In genomic region chr6:90436192-90436907, GRCm38 (mm10) we compare ENCODE assay signal across 33 mouse cellular contexts. TPM values are rescaled to one million over a fixed set of nuclear protein-coding genes. Genes with fewer than 3 reads are reported as not detected.
A peak's percentile ranks its signal among the peaks of the same experiment; 100 is the strongest.
DNase-seq lines count a peak whose midpoint lies in the region; ATAC-seq and TF ChIP-seq lines count a peak whose summit lies in the region.
"Had no signal": no experiment of that assay in that cellular context is flagged by ENCODE, and none has a peak within 500 bp of the region (broad histone marks: within the 10 kb centered on the region; RNA-seq: fewer than 3 reads in every experiment).

No protein-coding gene starts in this region.

- no peak overlapping the region for H3K4me3 ChIP-seq in lung, embryonic 14.5 days (ENCODE audit: low read depth, low read length)
- H3K4me3 ChIP-seq: embryonic facial prominence, embryonic 12.5 days; forebrain, embryonic 10.5 days; forebrain, embryonic 15.5 days; gastrocnemius, adult 2 months; heart, adult 2 months; heart, embryonic 12.5 days; limb, embryonic 10.5 days; limb, embryonic 15.5 days; midbrain, embryonic 10.5 days; midbrain, embryonic 15.5 days; neural tube, embryonic 15.5 days; stomach, embryonic 15.5 days had no signal

- no peaks in the 10 kb centered on the region for H3K9me3 ChIP-seq in lung, embryonic 14.5 days (ENCODE audit: low read depth, low read length)
- H3K9me3 ChIP-seq: embryonic facial prominence, embryonic 12.5 days; forebrain, embryonic 15.5 days; limb, embryonic 10.5 days; limb, embryonic 15.5 days; midbrain, embryonic 10.5 days; midbrain, embryonic 15.5 days; neural tube, embryonic 15.5 days; stomach, embryonic 15.5 days had no signal

- no peak overlapping the region for H3K4me2 ChIP-seq in lung, embryonic 14.5 days
- H3K4me2 ChIP-seq: embryonic facial prominence, embryonic 12.5 days; forebrain, embryonic 15.5 days; heart, embryonic 12.5 days; limb, embryonic 15.5 days; midbrain, embryonic 15.5 days; neural tube, embryonic 15.5 days; stomach, embryonic 15.5 days had no signal

- peak; percentile 82 for DNase-seq in heart, adult 11 months
- no peak for DNase-seq in heart, postnatal 36 days
- peak; percentile 29 for DNase-seq in lung, embryonic 14.5 days
- no peak for DNase-seq in lung, postnatal 25 days (ENCODE audit: low spot score)
- peak; percentile 53 for DNase-seq in R1 (ENCODE audit: low read depth, low spot score)
- peak; percentile 32 for DNase-seq in lung, postnatal 14 days
- DNase-seq in left cerebral cortex, postnatal 10 days (ENCODE audit: extremely low spot score in 1 of 2, low spot score in 2 of 2), result no peak
- DNase-seq: adrenal gland, postnatal 14 days; cerebellum, adult 11 months; cerebellum, adult 9-10 months; embryo, embryonic 11 days; gastrocnemius, adult 2 months; gastrocnemius, postnatal 36 days; heart, adult 2 months; kidney, adult 2 months; layer of hippocampus, postnatal 36 days; retina, postnatal 1 day; right cerebral cortex, postnatal 25 days; thymus, postnatal 14 days had no signal

- no peaks in the 10 kb centered on the region for H3K4me1 ChIP-seq in lung, embryonic 14.5 days (ENCODE audit: insufficient read depth)
- H3K4me1 ChIP-seq: embryonic facial prominence, embryonic 12.5 days; heart, embryonic 12.5 days; limb, embryonic 10.5 days; limb, embryonic 15.5 days; stomach, embryonic 15.5 days had no signal

- 74% methylated on average over 10 of the region's 10 CpGs for WGBS in lung, embryonic 14.5 days

- no peaks in the 10 kb centered on the region for H3K27me3 ChIP-seq in lung, embryonic 14.5 days (ENCODE audit: insufficient read depth, low read length)
- H3K27me3 ChIP-seq: embryonic facial prominence, embryonic 12.5 days; forebrain, embryonic 15.5 days; limb, embryonic 15.5 days; midbrain, embryonic 15.5 days; neural tube, embryonic 15.5 days; stomach, embryonic 15.5 days had no signal

- no peak overlapping the region for H3K9ac ChIP-seq in lung, embryonic 14.5 days
- H3K9ac ChIP-seq: embryonic facial prominence, embryonic 12.5 days; forebrain, embryonic 15.5 days; heart, embryonic 12.5 days; limb, embryonic 15.5 days; midbrain, embryonic 15.5 days; neural tube, embryonic 15.5 days; stomach, embryonic 15.5 days had no signal

- H3K27ac ChIP-seq in lung, embryonic 14.5 days (ENCODE audit: low read depth), result no peak overlapping the region
- H3K27ac ChIP-seq: embryonic facial prominence, embryonic 12.5 days; forebrain, embryonic 10.5 days; forebrain, embryonic 15.5 days; heart, adult 2 months; limb, embryonic 10.5 days; limb, embryonic 15.5 days; midbrain, embryonic 10.5 days; midbrain, embryonic 15.5 days; neural tube, embryonic 15.5 days had no signal

- intact Hi-C loops in heart, postnatal 36 days (cut with DNase I), result no loop called here
- intact Hi-C loops in left cerebral cortex, postnatal 10 days (cut with DNase I), result no loop called here

- no peak for ATAC-seq in lung, embryonic 14.5 days (ENCODE audit: insufficient read depth)
- no peak for ATAC-seq in erythroblast, adult 5-6 weeks (replicated peaks; ENCODE audit: low FRiP score, poor library complexity, severe bottlenecking)

- TF ChIP-seq CTCF in lung, embryonic 14.5 days (IDR thresholded peaks at IDR 0.05; ENCODE audit: low read depth), result no peak

- no peaks in the 10 kb centered on the region for H3K36me3 ChIP-seq in lung, embryonic 14.5 days (ENCODE audit: insufficient read depth)
- H3K36me3 ChIP-seq: embryonic facial prominence, embryonic 12.5 days; forebrain, embryonic 10.5 days; forebrain, embryonic 15.5 days; heart, embryonic 12.5 days; limb, embryonic 10.5 days; limb, embryonic 15.5 days; midbrain, embryonic 10.5 days; midbrain, embryonic 15.5 days; neural tube, embryonic 15.5 days; stomach, embryonic 15.5 days had no signal

RNA-seq across cellular contexts. Expression of gene Cfap100, which starts 7.8 kb away (rescaled TPM):
- under 1 TPM in 1 of 2 experiments, not detected in 1; 0.35 TPM for total RNA-seq in heart, postnatal 36 days (2021)
- polyA plus RNA-seq in lung, embryonic 14.5 days (2014; fragmentation: Nextera tagmentation; extraction: Ambion mirVana), result 0.43 and 0.57 TPM in 2 replicates
- 1 to 10 TPM; 4.9 to 6.5 TPM for total RNA-seq in left cerebral cortex, postnatal 10 days (2021)
- total RNA-seq in erythroblast, adult 5-6 weeks (2015; ENCODE audit: low replicate concordance), result not detected in 2 replicates
- total RNA-seq in erythroblast, adult 5-6 weeks (2017; ENCODE audit: low replicate concordance), result not detected in 2 replicates
- total RNA-seq: CH12.LX; megakaryocyte progenitor cell, adult 5-6 weeks had no signal

RNA-seq across cellular contexts. Expression of gene Klf15, which starts 26.0 kb away (rescaled TPM):
- total RNA-seq in heart, postnatal 36 days (2021), result 10 to 100 TPM; 60.8 to 87.4 TPM
- polyA plus RNA-seq in lung, embryonic 14.5 days (2014; fragmentation: Nextera tagmentation; extraction: Ambion mirVana), result 8.1 and 10.9 TPM in 2 replicates
- 10 to 100 TPM; 12.9 to 22.0 TPM for total RNA-seq in left cerebral cortex, postnatal 10 days (2021)
- total RNA-seq in erythroblast, adult 5-6 weeks (2015; ENCODE audit: low replicate concordance), result not detected in 2 replicates
- total RNA-seq in erythroblast, adult 5-6 weeks (2017; ENCODE audit: low replicate concordance), result 0.42 and 0.43 TPM in 2 replicates
- total RNA-seq: CH12.LX had no signal
- polyA plus RNA-seq: C2C12 had no signal

RNA-seq across cellular contexts. Expression of gene Aldh1l1, which starts 49.9 kb away (rescaled TPM):
- 1 to 10 TPM; 1.9 to 2.2 TPM for total RNA-seq in heart, postnatal 36 days (2021)
- polyA plus RNA-seq in lung, embryonic 14.5 days (2014; fragmentation: Nextera tagmentation; extraction: Ambion mirVana), result 0.74 and 0.78 TPM in 2 replicates
- total RNA-seq in left cerebral cortex, postnatal 10 days (2021), result 10 to 100 TPM; 44.5 to 57.4 TPM
- total RNA-seq in erythroblast, adult 5-6 weeks (2015; ENCODE audit: low replicate concordance), result not detected in 2 replicates
- total RNA-seq in erythroblast, adult 5-6 weeks (2017; ENCODE audit: low replicate concordance), result 1.2 TPM in 1 of 2 replicates, not detected in the other

Comparison
In these comparisons a context has a peak if more than half of its experiments do, and no peak if none do; other contexts are left out.
1. DNase-seq: peak in heart, adult 11 months (single experiment), lung, embryonic 14.5 days (single experiment), R1 (single experiment) and lung, postnatal 14 days (single experiment); none in heart, postnatal 36 days (0 of 2), lung, postnatal 25 days (single experiment) and left cerebral cortex, postnatal 10 days (0 of 2).
2. RNA of gene Cfap100, which starts 7.8 kb away (total RNA-seq): 4.9 to 6.5 TPM in left cerebral cortex, postnatal 10 days; 0.35 TPM in heart, postnatal 36 days and not detected in erythroblast, adult 5-6 weeks; every median in the first group is over 4 times any median in the second.
3. RNA of gene Klf15, which starts 26.0 kb away (total RNA-seq): 60.8 to 87.4 TPM in heart, postnatal 36 days and 12.9 to 22.0 TPM in left cerebral cortex, postnatal 10 days; 0.42 to 0.43 TPM in erythroblast, adult 5-6 weeks; every median in the first group is over 4 times any median in the second.
4. RNA of gene Aldh1l1, which starts 49.9 kb away (total RNA-seq): 44.5 to 57.4 TPM in left cerebral cortex, postnatal 10 days; 1.9 to 2.2 TPM in heart, postnatal 36 days and 1.2 TPM in erythroblast, adult 5-6 weeks; every median in the first group is over 10 times any median in the second.